Mouse (Mus musculus) forebrain, postnatal 0 days (tissue): ENCODE measurements around the gene Nsg2. TPM values are rescaled to one million over a fixed set of nuclear protein-coding genes. Genes with fewer than 3 reads are reported as not detected.

Experiments
- ATAC-seq: fragments of 200-750 bp; cut with Nextera tagmentation; 2 replicates; pipeline ENCODE4 v1.8.0; 2017; ENCODE audit warnings: mild to moderate bottlenecking, moderate library complexity
- DNase-seq: peaks from one replicate; pipeline ENCODE4 v3.0.0-alpha.2; 2015
- H3K27ac ChIP-seq: fragments of 300-500 bp; sonication (generic); 2 replicates; pipeline ENCODE4 v1.5.1; 2014; ENCODE audit warnings: low read depth, mild to moderate bottlenecking, antibody characterized with exemption, low read length, moderate library complexity, mixed read lengths
- H3K27me3 ChIP-seq: fragments of 300-500 bp; sonication (generic); 2 replicates; pipeline ENCODE4 v1.6.1; 2014; ENCODE audit warnings: mild to moderate bottlenecking, low read length, mixed read lengths; ENCODE audit not compliant: insufficient read depth
- H3K36me3 ChIP-seq: fragments of 300-500 bp; sonication (generic); 2 replicates; pipeline ENCODE4 v1.6.1; 2014; ENCODE audit warnings: mild to moderate bottlenecking, moderate library complexity; ENCODE audit not compliant: insufficient read depth
- H3K4me1 ChIP-seq: fragments of 300-500 bp; sonication (generic); 2 replicates; pipeline ENCODE4 v1.6.1; 2014; ENCODE audit warnings: antibody characterized with exemption; ENCODE audit not compliant: insufficient read depth
- H3K4me2 ChIP-seq: fragments of 300-500 bp; sonication (generic); 2 replicates; pipeline ENCODE4 v1.6.1; 2014; ENCODE audit warnings: low read depth, mild to moderate bottlenecking, moderate library complexity
- H3K4me3 ChIP-seq: fragments of 300-500 bp; sonication (generic); 2 replicates; pipeline ENCODE4 v1.5.1; 2014; ENCODE audit warnings: low read depth, low read length, mixed read lengths
- H3K9ac ChIP-seq: fragments of 300-500 bp; sonication (generic); 2 replicates; pipeline ENCODE4 v1.6.1; 2014; ENCODE audit warnings: mild to moderate bottlenecking
- H3K9me3 ChIP-seq: fragments of 300-500 bp; sonication (generic); 2 replicates; pipeline ENCODE4 v1.6.1; 2016; ENCODE audit warnings: low read length
- CTCF ChIP-seq: sonication (generic); IDR thresholded peaks from 2 replicates; pipeline ENCODE4 v1.5.1; 2016; ENCODE audit warnings: antibody characterized with exemption, control low read depth, low read depth
- WGBS: fragments of 180-500 bp; shearing (Covaris S2); extraction: QIAGEN DNeasy Blood & Tissue Kit; methylation state at CpG from one replicate; pipeline ENCODE4 v1.1.7; 2014; 5-methylcytosine and 5-hydroxymethylcytosine counted together
- polyA plus RNA-seq: library from polyadenylated mRNA; unstranded; fragments of >200 nt; fragmentation: Nextera tagmentation; extraction: Ambion mirVana; gene quantifications from 2 replicates; pipeline ENCODE4 v1.2.1, GENCODE M21; 2015
- total RNA-seq: library from RNA; depleted of rRNA; stranded (reverse); fragments of >200 nt; gene quantifications from 2 replicates; pipeline ENCODE4 v1.2.3, GENCODE M21; 2014

Nsg2 gene
- total and polyA plus RNA-seq, 2 experiments from 2014 or later: 742 to 1,434 TPM

DNA sequence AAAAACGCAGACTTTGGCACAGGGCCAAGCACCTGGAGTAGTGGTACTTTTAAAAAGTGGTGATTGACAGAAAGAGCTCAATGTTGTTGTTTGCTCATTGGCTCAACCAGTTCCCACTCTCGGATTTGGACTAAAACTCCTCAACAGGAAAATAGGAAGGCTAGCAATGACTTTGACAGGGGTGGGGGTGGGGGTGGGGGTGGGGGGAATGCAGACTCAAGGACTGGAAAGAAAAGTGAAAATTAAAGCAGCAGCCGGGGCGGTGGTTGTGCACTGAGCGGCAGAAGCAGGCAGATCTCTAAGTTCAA is 10.4 kb downstream of the Nsg2 start:
- Histone ChIP-seq H3K36me3 (peaks cover 26% of the 10 kb centered on the region), H3K4me2 (peak overlapping the region; percentile 38), H3K4me1 (peaks cover 32% of the 10 kb centered on the region), H3K9me3 (0 out of 2 replicates have a peak, but pooled peaks cover 6% of the 10 kb centered on the region), H3K27me3 (no peaks in the 10 kb centered on the region), H3K27ac (peak overlapping the region; percentile 82), H3K4me3 (no peak overlapping the region), H3K9ac (0 out of 2 replicates have a peak overlapping the region, but pooled peaks have one; percentile 22)
- DNase-seq: no peak
- 16% methylated on average over 5 of the region's 5 CpGs for WGBS
- no peak for TF ChIP-seq CTCF
- ATAC-seq: no peak

DNA sequence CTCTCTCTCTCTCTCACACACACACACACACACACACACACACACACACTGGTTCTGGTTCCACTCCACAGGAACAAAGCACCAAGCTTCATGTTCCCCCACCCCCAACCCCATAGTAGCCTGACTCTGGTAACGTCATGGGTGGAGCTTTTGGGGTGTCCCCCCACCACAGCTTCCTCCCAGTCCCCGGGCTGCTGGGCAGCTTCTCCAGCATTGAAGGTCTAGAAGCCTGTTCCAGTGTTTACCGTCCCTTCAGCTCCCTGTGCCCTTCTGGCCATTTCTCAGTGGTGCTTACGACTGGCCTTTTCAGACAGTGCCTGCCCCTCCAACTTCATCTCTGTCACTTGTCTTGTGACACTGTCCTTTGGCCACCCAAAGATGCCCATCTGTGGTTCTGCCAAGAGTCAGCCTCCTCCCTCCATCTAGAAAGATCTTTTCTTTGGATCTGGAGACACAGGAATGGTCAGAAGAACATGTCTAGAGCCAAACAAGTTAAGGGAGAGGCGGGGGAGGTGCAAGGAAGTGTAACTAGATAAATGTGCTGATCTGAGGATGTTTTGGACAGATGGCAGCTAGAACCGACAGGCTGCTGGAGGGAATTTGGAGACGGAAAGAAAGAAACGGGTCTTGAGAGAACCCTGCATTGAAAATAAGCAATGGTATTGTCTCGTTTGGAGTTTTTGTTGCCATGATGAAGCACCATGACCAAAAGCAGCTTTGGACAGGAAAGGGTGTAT is 11.8 kb downstream of the Nsg2 start:
- ATAC-seq (no peak), DNase-seq (peak; percentile 32)
- H3K9ac ChIP-seq: no peak overlapping the region
- peaks cover 15% of the 10 kb centered on the region; the same call in 1 of the 2 replicates for H3K36me3 ChIP-seq
- 57% methylated on average over 9 of the region's 9 CpGs for WGBS
- no peak overlapping the region for H3K4me3 ChIP-seq
- H3K4me1 ChIP-seq: peaks cover 32% of the 10 kb centered on the region
- no peaks in the 10 kb centered on the region for H3K27me3 ChIP-seq
- H3K27ac ChIP-seq: 0 out of 2 replicates have a peak overlapping the region, but pooled peaks have one; percentile 46
- no peak for TF ChIP-seq CTCF
- 0 out of 2 replicates have a peak, but pooled peaks cover 4% of the 10 kb centered on the region for H3K9me3 ChIP-seq
- H3K4me2 ChIP-seq: no peak overlapping the region; the same call in 1 of the 2 replicates

DNA sequence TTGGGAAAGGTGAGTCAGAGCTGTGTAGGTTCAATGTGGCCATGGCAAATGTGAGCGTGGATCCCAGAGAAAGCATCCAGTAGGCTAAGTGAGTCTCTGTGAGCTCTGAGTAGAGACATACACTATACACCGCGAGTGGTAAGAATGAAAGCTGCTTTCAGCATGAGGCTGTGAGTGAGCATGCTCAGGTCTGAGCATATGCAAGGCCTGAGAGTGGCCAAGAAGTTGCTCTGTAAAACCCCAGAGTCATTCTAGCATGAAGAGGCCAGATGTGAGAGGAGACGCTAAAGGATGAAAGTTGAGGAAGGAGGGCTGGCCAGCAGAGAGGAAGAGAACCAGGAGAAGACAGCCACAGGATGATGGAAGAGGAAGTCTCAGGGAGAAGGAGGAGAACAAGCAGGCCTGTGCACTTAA is 12.8 kb downstream of the Nsg2 start:
- peaks cover 8% of the 10 kb centered on the region for H3K36me3 ChIP-seq
- H3K27ac ChIP-seq: 0 out of 2 replicates have a peak overlapping the region, but pooled peaks have one; percentile 16
- no peak overlapping the region for H3K4me3 ChIP-seq
- H3K4me1 ChIP-seq: peaks cover 32% of the 10 kb centered on the region
- no peaks in the 10 kb centered on the region for H3K9me3 ChIP-seq
- DNase-seq (no peak), ATAC-seq (no peak)
- H3K4me2 ChIP-seq: no peak overlapping the region
- TF ChIP-seq CTCF: no peak
- H3K9ac ChIP-seq: no peak overlapping the region
- H3K27me3 ChIP-seq: no peaks in the 10 kb centered on the region
- WGBS: 84% methylated on average over 4 of the region's 4 CpGs

DNA sequence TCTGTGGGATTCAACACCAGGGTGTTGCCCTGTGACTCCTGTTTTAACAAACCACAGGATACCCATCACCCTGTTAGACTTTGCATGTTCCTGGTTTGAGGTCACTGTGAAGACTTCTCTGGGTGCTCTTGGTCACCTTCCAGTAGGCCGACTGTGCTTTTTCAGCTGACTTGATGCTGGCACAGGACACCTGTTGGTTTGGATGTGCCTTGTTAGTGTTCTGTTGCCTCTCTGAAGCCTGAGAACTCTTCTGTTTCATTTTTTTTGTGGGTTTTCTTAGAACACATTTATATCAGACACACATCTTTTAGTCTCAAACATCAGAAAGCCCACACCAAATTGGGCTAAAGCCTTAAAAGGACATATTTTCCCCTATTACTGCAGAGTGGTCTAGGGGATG is 13.3 kb downstream of the Nsg2 start:
- TF ChIP-seq CTCF: no peak
- Histone ChIP-seq H3K4me1 (peaks cover 32% of the 10 kb centered on the region), H3K27me3 (no peaks in the 10 kb centered on the region), H3K4me3 (no peak overlapping the region), H3K9ac (no peak overlapping the region), H3K9me3 (no peaks in the 10 kb centered on the region), H3K27ac (0 out of 2 replicates have a peak overlapping the region, but pooled peaks have one; percentile 35), H3K4me2 (no peak overlapping the region), H3K36me3 (peaks cover 12% of the 10 kb centered on the region)
- ATAC-seq (no peak), DNase-seq (no peak)
- 79% methylated on average over 1 of the region's 1 CpGs for WGBS

DNA sequence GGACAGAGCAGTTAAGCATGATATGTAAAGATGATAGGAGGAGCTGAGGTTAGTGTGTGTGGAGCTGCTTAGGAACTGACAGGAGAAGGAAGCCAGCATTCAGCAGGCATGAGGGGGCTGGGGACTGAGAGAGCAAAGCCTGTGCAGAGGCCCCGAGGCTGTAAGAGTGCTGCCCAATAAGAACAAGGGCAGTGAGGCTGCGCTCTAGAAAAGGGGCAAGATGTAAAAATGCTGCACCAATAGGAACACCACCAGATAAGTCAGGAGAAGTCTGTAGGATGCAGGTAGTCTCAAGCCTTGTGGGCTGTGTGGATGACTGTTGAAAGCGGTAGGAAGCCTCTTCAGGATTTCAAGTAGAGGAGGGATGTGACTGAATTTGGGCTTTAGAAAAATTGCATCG is 17.9 kb downstream of the Nsg2 start:
- Histone ChIP-seq H3K4me1 (peaks cover 20% of the 10 kb centered on the region), H3K9ac (no peak overlapping the region), H3K4me3 (no peak overlapping the region), H3K27ac (peak overlapping the region; percentile 93), H3K27me3 (no peaks in the 10 kb centered on the region), H3K36me3 (peaks cover 26% of the 10 kb centered on the region), H3K9me3 (no peaks in the 10 kb centered on the region), H3K4me2 (no peak overlapping the region)
- WGBS: 35% methylated on average over 4 of the region's 4 CpGs
- ATAC-seq (peak; percentile 13; the same call in 1 of the 2 replicates), DNase-seq (peak; percentile 35)
- TF ChIP-seq CTCF: no peak

DNA sequence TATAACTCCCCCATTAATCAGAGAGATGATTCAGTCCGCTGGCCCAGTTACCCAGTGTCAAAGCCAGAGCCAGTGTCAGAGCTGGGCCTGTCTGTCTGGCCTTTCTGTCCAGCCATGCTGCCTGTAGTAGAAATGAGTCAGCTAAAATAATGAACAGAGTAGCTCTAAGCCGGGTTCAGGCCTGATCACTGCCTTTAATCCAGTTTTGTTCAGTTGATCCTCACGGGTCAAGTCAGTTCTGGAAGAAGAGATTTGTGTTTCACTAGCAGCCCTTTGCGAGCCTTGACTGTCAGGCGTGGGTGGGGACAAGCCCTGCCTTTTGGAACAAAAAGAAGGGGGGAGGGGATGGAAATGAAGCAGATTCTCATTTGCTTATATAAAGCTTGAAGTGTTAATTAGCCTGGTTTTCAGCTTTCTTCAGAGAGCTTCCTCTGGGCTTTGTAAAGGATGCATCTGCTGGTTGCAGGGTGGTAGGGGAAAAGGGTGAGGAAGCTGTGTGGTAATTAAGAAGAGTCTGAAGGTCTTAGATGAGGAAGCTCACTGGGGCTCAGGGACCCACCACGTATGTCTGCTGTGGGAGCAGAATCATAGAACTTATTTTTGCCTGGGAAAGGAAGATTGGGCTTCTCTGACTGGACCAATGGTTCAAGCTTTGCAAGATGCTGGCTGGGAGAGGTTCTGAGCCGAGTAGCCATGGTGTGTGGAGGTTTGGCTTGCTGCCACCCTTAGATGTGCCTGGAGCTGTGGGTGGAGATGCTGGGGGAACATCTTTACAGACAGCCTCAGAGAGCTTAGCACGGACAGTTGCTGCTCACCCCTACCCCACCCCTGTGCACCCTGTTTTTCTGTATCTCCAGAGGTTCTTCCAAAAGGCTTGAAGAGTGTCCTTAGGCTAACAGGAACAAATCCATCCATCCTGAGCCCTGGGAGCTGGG is 20.0 kb downstream of the Nsg2 start:
- peak overlapping the region; percentile 93 for H3K27ac ChIP-seq
- ATAC-seq: peak; percentile 87
- H3K4me3 ChIP-seq: no peak overlapping the region
- DNase-seq: peak; percentile 81
- peak overlapping the region; percentile 30 for H3K4me2 ChIP-seq
- no peak for TF ChIP-seq CTCF
- H3K4me1 ChIP-seq: peaks cover 20% of the 10 kb centered on the region
- no peaks in the 10 kb centered on the region for H3K9me3 ChIP-seq
- no peaks in the 10 kb centered on the region for H3K27me3 ChIP-seq
- peaks cover 28% of the 10 kb centered on the region for H3K36me3 ChIP-seq
- peak overlapping the region; percentile 39 for H3K9ac ChIP-seq
- 2% methylated on average over 8 of the region's 8 CpGs for WGBS
